Mouse (Mus musculus): ENCODE measurements around the gene Rnf214.

The Rnf214 gene

DNA sequence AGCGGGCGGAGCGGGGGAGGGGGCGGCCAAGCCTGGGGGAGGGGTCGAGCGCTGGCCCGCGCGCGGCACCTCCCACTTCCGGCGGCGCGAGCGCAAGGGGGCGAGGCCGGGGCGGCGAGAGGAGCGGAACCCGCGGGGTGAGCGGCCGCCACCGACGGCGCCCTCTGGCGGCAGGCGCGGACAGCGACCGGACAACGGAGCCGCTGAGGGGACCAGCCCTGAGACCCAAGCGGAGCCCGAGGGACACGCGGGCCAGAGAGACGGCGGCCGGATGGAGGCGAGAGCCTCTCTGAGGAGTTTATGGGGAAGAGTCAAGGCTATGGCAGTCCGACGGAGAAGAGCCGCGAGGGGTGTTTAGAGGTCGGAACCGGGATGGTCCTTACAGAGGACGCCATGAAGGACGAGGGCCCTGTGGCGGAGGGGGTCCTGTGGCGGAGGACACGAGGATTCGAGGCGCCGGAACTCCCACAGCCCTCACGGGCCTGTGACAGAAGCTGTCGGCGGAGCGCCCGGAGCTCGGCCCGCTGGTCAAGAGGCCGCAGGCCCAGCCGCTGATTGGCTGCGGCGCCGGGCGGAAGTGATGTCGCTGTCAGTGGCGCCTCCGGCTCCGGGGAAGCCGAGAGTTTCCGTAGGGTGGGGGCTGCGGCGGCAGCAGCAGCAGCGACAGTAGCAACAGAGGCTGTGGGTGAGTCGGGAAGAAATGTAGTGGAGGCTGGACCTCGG, at the start of gene Rnf214, which contains the start of gene Pcsk7:
Gene Rnf214, minus strand, starts transcription at position 557 of the 723 bp plus-strand sequence.
Gene Pcsk7, plus strand, starts transcription at position 143 of the 723 bp plus-strand sequence.
- DNase-seq: peak; percentile 90

DNA sequence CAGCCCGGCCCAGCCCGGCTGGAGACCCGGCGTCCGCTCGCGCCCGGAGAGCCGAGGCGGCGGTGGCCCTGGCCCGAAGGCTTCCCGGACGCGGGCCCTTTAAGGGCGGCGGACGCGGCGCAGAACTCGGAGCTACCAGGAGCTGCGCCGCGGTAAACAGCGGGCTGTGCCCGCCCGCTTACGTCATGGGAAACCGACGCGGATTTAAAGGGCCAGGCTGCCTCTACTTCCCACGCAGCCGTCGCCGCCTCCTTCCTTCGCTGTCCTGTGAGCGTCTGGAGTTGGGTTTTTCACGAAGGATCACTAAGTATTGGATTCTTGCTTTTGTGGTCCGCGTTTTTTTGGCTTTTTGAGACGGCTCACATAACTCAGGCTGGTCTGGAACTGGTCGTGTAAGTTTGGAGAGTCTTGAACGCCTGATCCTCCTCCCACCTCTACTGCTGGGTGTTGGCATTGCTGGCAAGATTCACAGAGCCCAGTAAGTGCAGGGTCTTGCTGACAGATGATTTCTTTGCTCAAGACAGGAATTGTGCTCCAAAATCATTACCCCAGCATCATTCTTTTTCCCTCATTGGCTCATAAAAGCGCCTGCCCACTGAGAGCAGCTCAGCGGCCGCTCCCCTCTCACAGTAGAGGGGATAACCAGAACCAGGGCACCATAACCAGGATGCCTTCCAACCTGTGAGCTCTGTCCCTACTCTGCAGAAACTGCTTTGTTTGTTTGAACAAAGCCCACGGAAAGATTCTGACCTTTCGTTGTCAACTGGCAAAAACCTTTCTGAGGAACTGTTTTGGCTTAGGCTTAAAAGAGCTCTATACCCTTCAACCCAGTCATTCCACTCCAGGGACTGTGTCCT, 48.6 kb upstream of the Rnf214 start, which contains the start of gene Sidt2:
Gene Sidt2, minus strand, starts transcription at position 152 of the 857 bp plus-strand sequence.
- peak; percentile 88 for DNase-seq

DNA sequence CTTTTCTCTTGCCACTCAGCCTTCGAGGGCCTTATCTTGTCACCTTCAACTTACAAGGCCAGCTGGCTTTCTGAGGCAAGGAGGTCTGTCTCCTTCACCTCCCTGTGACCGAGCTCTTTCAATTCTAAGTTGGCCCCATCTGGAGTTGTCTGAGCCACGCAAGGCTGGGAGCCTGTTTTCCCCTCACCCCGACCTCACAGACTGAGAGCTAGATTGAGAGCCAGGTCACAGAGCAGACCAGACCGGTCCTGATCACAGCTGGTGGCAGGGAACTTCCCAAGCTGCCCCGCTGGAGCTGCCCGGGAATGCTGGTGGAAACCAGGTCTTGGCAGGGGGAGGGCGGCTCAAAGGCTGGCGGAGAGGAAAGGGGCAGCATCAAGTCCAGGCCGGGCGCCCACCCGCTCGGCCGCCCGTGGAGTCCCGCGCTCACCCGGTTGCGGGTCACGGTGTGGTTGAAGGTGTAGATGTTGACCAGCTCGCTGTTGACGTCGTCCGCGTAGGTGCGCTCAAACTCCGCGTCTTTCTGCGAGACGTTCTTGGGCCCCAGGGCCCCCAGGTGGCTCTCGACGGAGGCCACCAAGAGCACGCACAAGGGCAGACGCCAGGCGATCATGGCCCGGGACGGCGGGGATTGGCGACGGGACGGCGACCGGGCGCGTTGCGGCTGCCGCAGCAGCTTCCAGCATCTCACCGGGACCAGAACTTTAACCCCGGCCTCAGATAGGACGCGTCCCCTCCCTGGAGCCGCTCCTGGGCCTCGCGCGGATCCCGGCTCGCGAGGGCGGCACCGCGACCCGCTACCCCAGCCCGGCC, 47.8 kb upstream of the Rnf214 start:
- peak; percentile 45 for DNase-seq

DNA sequence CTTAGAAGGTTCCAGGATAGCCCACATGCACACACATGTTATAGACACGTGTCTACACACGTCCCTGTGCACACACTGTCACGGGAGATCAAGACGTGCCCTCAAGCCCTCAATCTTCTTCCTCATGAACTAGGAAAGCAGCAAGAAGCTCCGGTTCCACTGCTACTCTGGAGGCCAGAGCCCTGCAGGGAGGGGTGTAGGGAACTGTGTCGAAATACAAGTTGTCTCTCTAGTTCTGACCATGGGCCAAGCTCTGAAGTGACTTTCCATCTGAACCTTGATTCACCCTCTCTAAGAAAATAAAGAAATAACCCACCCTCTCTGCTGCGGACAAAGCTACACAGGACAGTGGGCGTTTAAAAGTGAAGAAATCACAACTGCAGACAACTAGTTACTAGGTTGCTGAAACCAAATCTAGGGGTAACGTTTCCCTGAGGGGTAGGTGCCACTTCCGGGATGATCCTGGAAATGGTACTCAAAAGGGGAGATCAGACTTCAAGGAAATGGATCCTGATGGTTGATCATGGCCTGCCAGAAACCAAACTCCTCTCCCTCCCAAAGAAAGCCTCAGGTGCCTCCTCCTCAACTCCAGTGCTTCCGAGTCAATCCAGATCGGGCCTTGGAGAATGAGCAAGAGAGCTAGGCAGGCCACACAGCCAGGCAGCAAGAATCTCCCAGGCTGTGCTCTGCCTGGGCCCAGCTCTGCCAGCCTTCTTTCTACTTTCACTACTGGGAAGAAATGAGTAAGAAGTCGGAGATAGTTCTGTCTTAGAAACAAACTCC, 47.0 kb upstream of the Rnf214 start:
- no peak for DNase-seq

DNA sequence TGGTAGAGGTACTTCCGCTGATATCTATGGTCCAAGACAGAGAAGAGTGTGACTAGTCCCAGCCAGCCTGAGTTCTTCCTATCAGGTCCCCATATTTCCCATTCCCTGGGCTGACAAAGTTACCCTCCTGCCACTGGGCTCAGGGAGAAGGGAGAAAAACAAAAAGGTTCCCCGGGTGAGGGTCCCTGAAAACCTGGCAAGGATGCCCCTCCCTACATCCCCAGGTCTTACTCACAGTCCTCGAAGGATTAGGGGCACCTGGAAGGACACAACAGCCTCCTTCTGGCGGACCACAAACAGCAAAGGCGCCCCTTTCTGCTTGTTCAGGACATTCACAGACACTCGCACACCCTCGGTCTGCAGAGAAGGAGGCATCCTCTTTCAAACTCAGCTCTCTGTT, 46.2 kb upstream of the Rnf214 start:
- no peak for DNase-seq

DNA sequence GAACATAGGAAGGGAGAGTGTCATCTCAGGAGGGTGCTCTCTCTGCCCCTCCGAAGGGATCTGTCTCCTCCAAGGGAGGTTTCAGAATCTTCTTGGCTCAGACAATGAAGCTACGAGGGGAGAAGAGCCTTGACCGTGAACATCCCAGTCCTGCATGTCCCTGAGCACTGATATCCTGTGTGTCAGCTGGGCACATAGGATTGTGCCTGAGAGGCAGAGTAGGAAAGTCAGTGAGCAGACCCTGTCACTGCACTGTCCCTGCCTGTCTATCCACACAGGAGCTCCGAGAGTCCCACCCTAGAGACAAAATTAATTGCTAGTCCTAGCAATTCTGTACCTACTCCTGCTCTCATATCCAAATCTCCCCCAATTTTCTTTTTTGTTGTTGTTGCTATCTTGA, 45.3 kb upstream of the Rnf214 start:
- no peak for DNase-seq

DNA sequence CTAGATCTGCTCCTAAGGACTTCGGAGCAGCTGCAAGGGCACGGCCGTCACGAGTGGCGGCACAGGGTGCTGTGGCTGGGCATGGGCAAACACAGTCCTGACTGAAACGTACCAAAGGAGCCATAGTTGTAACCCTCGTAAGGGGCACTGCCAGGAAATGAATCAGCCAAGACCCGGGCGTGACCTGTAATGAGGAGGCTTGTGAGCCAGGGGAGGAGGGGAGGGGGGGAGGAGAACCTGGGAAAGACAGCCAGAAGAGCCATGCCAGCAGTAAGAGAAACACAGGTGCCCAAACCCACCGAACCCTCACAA, 40.1 kb upstream of the Rnf214 start:
- no peak for DNase-seq

DNA sequence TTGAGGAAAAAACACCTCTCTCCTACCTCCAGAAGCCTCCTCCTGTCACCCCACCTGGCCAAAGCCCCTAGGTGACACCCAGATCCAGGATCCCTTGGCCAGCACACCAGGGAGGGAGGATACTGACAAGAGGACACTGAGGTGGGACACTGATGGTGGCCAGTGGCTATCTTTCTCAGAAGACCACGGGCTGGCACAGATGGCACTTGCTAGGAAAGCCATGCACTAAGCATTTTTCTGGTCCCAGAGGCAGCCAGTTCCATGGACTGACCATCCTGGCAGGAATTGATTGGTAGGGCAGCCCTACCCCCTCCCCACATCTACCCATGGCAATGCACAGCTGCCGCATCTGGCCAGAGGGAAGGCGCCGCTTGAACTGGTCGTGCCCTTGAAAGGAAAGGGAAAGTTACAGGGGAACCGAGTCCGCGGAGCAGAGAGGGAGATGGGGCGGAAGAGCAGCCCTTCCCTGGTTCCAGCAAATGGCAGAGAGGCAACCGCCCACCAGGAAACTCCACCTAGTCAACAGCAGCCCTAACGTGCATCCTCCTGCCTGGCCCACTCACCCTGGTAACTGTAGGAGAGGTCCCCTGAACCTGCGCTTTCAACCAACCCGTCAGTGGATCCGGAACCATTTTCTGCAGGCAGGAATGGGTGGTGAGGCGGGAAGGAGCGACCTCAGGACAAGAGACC, 39.6 kb upstream of the Rnf214 start:
- DNase-seq: no peak

DNA sequence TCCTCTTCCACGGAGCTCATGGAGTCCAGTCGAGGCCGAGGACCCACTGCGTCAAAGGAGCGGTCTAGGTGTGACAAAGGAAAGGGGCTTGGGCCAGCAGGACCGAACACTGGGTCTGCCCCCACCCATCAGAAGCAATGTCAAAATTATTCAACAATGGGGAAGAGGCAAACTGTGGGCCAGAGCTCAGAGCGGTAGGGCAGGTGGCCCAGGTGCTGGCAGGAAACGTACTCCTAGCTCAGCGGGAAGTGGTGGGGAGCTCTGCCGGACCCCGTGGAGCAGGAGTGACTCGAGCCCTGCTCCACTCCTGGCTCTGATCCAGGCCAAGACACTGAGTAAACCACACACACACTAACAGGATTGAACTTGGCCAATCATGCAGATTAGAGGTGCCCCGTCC, 39.0 kb upstream of the Rnf214 start:
- no peak for DNase-seq

DNA sequence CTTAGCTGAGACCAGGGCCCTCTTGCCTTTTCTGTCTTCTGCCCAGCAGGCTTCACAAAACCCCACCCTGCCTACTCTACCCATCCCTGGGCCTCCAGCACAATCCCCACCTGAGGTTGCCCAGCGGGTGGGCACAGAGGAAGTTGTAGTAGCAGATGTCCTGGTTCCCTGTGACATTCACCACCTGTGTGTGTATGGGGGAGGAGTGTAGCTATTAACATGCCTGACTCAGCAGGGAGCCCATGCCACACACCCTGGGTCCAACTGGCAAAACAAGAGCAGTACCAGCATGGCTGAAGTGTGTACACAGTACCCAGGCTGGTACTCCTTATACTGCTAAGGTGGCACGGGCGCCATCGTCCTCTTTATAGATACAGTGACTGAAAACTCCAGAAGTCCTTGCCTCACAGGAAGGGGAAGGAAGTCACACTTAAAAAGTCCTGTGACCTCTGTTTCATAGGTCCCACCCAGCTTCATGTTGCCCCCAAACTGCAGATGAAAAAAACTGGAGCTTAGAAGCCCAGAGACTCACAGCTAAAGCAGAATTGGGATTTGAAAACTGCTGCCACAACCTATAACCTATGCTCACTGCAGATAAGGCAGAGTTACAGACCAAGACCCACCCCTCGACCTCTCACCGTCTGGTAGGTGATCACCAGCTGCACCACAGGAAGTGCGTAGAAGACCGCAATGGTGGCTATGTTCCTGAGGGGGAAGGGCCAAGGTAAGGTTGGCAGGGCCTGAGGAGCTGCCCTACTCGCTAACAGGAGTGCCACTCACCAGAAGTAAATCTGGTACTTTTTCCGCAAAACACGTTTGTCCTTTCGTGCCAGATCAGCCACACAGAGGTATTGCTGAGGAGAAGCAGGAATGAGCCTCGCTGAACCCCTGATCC, 38.0 kb upstream of the Rnf214 start:
- DNase-seq: no peak

DNA sequence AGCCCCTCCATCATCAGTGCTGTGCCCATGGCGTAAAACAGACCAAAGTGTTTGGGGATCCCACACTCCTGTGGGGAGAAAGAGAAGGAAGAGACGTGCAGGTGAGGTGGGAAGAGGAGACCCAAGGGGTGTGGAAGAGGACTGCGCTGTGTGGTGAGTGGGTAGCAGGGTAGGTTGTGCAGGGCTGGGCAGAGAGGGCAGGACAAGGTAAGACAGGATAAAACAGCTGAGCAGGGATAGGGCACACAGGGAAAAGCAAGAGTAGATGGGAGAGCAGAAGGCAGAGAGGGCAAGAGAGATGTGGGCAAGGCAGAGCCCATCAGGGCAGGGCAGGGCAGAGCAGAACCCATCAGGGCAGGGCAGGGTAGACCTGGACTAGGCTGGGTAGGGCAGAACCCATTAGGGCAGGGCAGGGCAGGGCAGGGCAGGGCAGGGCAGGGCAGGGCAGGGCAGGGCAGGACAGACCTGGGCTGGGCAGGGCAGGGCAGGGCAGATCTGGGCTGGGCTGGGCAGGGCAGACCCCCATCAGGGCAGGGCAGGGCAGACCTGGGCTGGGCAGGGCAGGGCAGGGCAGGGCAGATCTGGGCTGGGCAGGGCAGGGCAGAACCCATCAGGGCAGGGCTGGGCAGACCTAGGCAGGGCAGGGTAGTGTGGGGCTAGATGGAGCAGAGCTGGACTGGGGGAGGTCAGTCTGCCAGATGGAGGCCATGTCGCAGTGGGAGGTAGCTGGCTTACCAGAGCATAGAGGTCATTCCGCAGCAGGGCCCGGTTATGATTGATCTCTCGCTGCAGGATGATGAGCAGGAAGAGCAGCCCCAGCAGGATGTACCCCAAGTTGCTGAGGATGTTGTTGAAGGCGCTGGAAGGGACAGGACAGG, 37.2 kb upstream of the Rnf214 start:
- no peak for DNase-seq

DNA sequence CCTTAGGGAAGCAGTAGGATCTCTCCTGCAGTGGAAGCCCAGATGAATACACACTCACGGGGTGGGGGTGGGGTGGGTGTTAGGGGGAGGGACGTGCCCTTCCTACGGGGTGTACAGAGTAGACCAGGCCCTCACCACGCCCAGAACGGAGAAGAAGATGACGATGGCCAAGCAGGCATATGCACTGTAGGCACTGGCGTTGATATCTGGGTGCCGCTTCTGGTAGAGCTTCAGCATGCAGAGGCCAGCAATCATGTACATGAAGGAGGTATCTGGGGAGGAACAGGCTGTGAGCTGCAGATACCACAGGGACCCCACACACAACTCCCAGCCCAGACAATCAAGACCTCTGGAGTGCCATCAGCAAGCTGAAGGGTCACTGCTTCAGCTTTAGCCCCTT, 36.2 kb upstream of the Rnf214 start:
- no peak for DNase-seq

DNA sequence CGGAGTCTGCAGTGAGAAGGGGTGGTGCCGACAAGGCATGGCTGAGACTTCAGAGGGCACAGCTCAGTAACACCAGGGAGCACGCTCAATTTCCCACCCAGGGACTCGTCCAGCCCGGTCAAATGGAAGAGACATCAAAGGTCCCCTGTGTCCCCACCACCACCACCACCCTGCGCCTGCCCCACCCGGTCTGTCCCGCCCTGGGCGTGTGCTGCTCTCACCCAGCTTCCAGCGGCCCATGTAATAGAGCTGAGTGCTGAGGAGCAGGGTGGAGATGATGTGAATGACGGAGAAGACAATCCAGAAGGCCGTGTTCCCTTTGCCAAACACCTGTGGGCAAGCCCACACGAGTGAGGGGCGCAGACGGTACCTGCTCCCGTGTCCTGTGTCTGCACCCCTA, 35.8 kb upstream of the Rnf214 start:
- DNase-seq: no peak

DNA sequence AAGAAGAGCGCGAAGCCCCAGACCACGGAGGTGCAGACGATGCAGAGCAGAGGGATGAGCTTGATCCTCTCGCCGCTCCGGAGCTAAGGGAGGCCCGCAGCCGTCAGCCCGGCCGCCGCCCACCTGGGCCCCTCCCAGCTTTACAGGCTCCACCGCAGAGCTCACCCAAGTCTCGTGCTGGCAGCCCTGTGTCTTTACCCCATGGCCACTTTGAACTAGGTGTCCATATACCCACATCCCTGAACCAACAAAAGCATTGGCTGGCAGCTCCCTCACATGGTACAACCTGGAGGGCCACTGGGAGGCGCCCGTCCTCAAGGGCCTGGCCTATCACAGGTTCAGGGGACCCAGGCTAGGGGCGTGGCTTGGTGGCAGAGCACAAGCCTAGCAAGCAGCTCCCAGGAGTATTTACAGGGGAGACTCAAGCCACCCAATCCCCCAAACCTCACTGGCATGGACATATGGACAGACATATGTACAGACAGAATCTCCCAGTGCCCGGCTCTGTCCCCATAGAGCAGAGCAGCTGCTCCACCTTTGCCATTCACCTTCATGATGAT, 34.7 kb upstream of the Rnf214 start:
- no peak for DNase-seq

DNA sequence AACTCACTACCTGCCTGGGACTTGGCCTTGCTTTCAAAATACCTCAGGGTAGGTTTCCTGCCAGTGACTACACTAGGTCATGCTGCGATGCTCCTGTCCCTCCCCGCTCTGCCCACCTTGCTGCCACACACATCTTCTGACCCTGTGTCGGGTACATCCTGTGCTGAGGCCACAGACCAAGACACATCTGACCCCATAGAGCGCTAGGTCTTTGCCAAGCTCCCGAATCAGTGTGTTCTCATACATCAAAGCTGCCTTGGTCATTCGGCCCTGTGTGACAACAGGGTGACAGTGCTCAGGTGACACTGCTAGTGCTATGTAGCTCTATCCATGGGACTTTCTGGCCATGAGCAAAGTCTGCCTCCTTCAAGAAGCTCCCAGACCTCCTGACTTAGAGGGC, 33.1 kb upstream of the Rnf214 start:
- no peak for DNase-seq

DNA sequence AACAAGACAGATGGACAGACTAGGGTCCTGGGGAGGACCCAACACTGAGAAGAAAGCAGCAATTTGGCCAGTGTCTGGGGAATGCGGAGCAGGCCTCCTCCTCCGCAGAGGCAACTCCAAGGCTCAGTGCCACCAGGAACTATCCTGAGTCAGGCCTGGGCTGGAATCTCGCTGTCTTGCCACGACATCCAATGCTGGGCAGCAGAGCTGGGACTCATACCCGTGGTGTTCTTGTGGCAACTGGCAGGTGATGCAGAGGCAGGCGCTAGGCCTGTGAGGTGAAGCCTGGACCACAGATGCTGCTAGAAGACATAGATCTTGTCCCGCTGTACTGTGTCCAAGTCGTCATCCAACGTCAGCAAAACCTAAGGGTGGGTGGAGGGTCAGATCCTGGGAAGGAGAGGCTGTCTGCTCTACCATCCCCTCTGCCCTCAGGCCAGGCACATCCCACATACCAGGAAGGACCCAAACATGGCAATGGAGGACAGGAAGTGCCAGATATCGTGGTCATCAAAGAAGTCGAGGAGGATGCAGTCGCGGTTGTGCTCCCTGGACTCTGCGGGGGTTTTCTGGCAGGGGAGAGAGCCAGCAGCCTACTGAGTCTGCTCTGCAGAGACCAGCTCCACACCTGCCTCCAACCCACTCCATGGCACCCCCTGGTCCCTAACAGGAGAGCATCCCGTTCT, 32.4 kb upstream of the Rnf214 start:
- DNase-seq: no peak

DNA sequence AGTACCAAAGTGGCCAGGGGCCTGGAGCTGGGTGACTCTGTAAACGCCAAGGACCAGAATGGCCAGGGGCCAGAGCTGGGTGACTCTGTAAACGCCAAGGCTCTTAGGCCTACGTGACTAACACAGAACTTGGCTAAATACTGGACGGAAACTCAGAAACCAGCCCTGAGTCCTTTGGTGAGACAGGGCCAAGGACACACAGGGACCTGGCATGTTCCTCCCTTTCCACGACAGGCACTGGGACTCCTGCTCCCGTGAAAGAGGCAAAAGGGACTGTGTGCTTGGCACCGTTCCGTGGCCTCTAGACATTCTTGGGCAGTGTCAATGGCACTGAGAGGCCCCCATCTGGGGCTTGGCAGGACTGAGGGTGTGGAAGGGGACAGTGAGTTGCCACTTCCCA, 31.4 kb upstream of the Rnf214 start:
- DNase-seq: no peak

DNA sequence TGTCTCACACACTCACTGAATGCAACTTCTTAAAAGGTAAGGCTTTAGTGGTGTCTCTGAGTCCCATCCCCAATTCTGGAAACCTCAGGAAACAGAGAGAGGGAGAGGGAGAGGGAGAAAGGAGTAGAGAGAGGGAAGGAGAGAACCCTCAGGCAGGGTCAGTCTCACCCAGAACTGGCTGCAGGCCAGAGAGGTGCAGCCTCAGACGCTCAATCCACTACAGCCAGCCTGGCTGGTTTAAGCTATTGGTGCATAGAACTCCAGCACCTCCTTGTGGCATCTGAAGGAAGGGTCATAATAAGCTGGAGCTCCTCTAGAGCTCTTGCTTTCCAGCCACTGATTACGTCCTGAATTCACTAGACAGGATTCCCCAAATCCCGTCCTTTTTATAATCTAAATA, 30.2 kb upstream of the Rnf214 start:
- peak; percentile 56 for DNase-seq
